Mouse (Mus musculus) ES-E14 (cell line): ENCODE results near the gene Sec23b.

Experiments
- CHD2 ChIP-seq: IDR thresholded peaks from 2 replicates; pipeline ENCODE4 v1.6.1; 2014; ENCODE audit warnings: mild to moderate bottlenecking, low read depth, low read length, inconsistent platforms
- HCFC1 ChIP-seq: IDR thresholded peaks from 2 replicates; pipeline ENCODE4 v1.6.1; 2012; ENCODE audit warnings: low read length, inconsistent platforms, borderline replicate concordance; ENCODE audit not compliant: insufficient read depth

GRCm38 (mm10) chr2:144543670-144544069 is 12.4 kb upstream of the Sec23b start:
- no peak for TF ChIP-seq HCFC1
- no peak for TF ChIP-seq CHD2
